Mouse (Mus musculus) leukemia stem cell, adult 10-12 weeks (primary cell): ENCODE measurements around the gene Rest. TPM values are rescaled to one million over a fixed set of nuclear protein-coding genes. Genes with fewer than 3 reads are reported as not detected.

Source experiments
- polyA plus RNA-seq: library from polyadenylated mRNA; stranded (reverse); fragments of >175 nt; gene quantifications from 2 replicates; pipeline ENCODE4 v1.2.3, GENCODE M21; 2012; ENCODE audit warnings: low replicate concordance

Rest gene
- polyA plus RNA-seq = 8.7 and 9.1 TPM in 2 replicates

DNA sequence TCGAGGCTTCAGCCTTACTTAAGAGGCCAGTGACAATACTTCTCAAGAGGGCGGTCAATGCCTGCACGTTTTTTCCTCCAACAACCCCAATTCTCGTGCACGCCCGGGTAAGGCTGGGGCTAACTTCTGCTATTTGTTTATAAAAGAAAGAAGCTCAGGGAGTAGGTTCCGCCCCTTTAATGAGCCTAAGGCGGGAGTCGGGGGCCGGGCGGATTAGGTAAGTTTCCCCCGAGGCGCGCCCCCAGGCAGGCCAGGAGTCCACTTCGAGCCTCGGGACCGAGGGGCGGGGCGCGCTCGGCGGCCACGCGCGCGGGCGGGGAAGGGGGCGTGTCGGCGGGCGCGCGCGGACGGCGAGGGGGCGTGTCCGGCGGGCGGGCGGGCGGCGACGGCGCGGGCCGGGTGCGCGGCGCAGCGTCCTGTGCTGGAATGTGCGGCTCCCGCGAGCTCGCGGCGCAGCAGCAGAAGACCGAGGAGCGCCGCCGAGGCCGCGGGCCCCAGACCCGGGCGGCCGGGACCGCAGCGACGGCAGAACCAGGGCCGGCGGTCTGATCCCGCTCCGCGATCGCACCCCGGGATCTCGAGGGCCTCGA lies at the start of gene Rest:
TSS of gene Rest (plus strand) at position 411 of the 590 bp plus-strand sequence.

GRCm38 (mm10) chr5:77309924-77310772 lies 44.9 kb downstream of the Rest start, which contains the start of the genes Noa1 and Polr2b:
Gene Noa1, minus strand, starts transcription at chr5:77310084.
Gene Polr2b, plus strand, starts transcription at chr5:77310147.

Other genes starting within 250 kb of the Rest start
- gene Thegl, start 249.5 kb upstream of the Rest start, polyA plus RNA-seq = 0.14 and 1.3 TPM in 2 replicates
- 1.1 and 2.7 TPM in 2 replicates for gene Hopx, start 150.4 kb upstream of the Rest start, polyA plus RNA-seq
- gene Spink2, start 54.0 kb upstream of the Rest start, polyA plus RNA-seq = not detected in 2 replicates
- 31.7 and 62.3 TPM in 2 replicates for gene Noa1, start 44.6 kb downstream of the Rest start, polyA plus RNA-seq
- 1.7 and 4.7 TPM in 2 replicates for gene Polr2b, start 44.7 kb downstream of the Rest start, polyA plus RNA-seq
- gene Igfbp7, start 142.6 kb downstream of the Rest start, polyA plus RNA-seq = 114 and 292 TPM in 2 replicates